Mouse (Mus musculus): ENCODE data around the gene Pde9a. TPM values are rescaled to one million over a fixed set of nuclear protein-coding genes. Genes with fewer than 3 reads are reported as not detected.

Gene Pde9a
- polyA plus RNA-seq (2014; fragmentation: Nextera tagmentation; extraction: Ambion mirVana), result 25.7 and 26.6 TPM in 2 replicates

DNA sequence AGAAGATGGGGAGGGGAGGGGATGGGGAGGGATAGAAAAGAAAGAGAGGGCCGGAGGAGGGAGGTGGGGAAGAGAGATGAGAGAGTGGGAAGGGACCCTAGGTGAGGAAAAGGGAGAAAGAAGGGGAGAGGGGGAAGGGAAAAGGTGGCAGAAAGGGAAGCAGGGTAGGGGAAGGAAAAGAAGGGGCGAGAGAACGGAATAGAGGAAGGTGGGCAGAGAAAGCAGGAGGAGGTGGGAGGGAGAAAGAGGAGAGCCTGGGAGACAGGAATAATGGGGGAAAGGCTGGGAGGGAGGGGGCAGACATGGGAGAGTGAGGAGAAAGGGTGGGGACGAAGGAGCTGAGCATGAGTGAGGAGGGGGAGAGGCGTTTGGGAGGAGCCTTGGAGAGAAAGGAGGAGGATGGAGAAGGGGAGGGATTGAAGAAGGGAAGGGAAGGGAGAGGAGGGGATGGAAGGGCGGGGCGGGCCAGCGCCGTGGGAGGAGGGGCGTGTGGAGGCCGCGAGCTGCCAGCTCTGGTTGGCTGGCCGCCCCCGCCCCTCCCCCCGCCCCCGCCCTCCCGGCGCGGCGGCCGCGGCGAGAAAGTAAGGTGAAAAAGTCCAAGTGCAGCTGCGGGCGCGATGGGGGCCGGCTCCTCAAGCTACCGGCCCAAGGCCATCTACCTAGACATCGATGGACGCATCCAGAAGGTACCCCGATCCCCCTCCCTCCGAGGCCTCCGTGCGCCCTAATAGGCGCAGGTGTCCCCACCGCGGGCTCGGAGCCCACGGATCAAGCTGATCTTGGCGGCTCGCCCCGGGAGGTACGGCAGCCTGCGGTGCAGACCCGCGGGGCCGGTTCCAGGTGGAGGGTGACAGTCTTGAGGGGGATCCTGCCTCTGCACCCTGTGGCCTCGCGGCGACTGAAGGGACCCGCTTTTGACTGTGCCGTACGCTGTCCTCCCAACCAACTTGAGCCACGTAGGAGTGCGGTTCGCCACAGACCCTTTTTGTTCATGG lies at the start of gene Pde9a:
Gene Pde9a, plus strand, starts transcription at position 540 of the 995 bp plus-strand sequence.
- H3K36me3 ChIP-seq (replicated peaks; ENCODE audit: control insufficient read depth, insufficient read depth, low read depth, low read length), result no peaks in the 10 kb centered on the region
- no peaks in the 10 kb centered on the region for H3K27me3 ChIP-seq (ENCODE audit: control insufficient read depth, insufficient read depth, low read length)
- ATAC-seq (replicated peaks; ENCODE audit: insufficient number of reproducible peaks, low FRiP score, low TSS enrichment, low read depth), result peak; percentile 76
- H3K4me2 ChIP-seq (ENCODE audit: low read depth, low read length), result peak within 1 kb of the TSS; percentile 72
- peak within 1 kb of the TSS; percentile 65 for H3K4me3 ChIP-seq (ENCODE audit: low read depth, low read length)
- H3K9ac ChIP-seq (replicated peaks; ENCODE audit: low read length), result peak within 1 kb of the TSS; percentile 58
- 0% methylated on average over 37 of the region's 56 CpGs for WGBS
- DNase-seq (ENCODE audit: low spot score), result peak; percentile 88
- H3K9me3 ChIP-seq (replicated peaks; ENCODE audit: control insufficient read depth, low read length), result no peaks in the 10 kb centered on the region
- peaks cover 4% of the 10 kb centered on the region for H3K4me1 ChIP-seq (ENCODE audit: control insufficient read depth, insufficient read depth, low read length)
- H3K27ac ChIP-seq (replicated peaks; ENCODE audit: low read depth, low read length), result peak within 1 kb of the TSS; percentile 36

DNA sequence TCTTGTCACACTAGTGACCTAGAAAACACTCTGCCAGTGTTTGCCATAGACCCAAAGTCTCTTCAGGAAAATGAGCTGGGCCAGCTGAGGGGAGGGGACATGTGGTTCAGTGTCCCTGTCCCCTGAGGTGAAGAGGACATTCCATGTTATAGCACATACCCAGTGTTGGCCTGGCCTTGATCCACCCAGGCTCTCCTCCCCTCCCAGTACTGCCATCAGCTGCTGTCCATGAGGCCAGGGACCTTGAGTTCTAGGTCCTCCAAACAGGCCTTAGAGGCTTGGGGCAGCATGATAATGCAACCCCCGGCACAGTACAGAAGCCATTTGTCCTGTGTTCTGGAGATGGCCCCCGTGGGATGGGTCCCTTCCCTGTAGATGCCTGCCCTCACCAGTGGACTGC lies 46.2 kb upstream of the Pde9a start:
- Histone ChIP-seq H3K9me3 (replicated peaks; ENCODE audit: control insufficient read depth, low read length) (no peaks in the 10 kb centered on the region), H3K27ac (replicated peaks; ENCODE audit: low read depth, low read length) (no peak overlapping the region), H3K4me2 (ENCODE audit: low read depth, low read length) (no peak overlapping the region), H3K27me3 (ENCODE audit: control insufficient read depth, insufficient read depth, low read length) (no peaks in the 10 kb centered on the region), H3K9ac (replicated peaks; ENCODE audit: low read length) (no peak overlapping the region), H3K36me3 (replicated peaks; ENCODE audit: control insufficient read depth, insufficient read depth, low read depth, low read length) (no peaks in the 10 kb centered on the region), H3K4me3 (ENCODE audit: low read depth, low read length) (no peak overlapping the region), H3K4me1 (ENCODE audit: control insufficient read depth, insufficient read depth, low read length) (no peaks in the 10 kb centered on the region)
- ATAC-seq (replicated peaks; ENCODE audit: insufficient number of reproducible peaks, low FRiP score, low TSS enrichment, low read depth) (no peak), DNase-seq (ENCODE audit: low spot score) (no peak)
- WGBS, result 88% methylated on average over 2 of the region's 2 CpGs

DNA sequence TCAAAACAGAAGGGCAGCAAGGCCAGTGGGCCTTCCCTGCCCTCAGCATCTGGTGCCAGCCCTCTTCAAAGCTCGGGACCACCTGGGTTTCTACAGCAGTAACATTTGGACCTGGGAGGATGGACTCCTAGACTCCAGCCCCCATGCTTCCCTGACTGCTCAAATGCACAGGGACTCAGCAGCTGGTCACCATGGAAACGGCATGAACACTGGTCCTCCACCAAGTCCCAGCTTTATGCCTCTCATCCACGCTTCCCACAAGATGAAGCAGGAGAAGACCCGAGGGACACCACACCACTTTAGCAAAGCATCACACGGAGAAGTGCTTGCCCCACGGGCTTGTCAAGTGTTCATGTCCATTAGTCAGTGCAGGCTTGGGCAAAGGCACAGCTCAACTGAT lies 43.8 kb upstream of the Pde9a start:
- WGBS, result 76% methylated on average over 6 of the region's 6 CpGs
- ATAC-seq (replicated peaks; ENCODE audit: insufficient number of reproducible peaks, low FRiP score, low TSS enrichment, low read depth), result no peak
- H3K36me3 ChIP-seq (replicated peaks; ENCODE audit: control insufficient read depth, insufficient read depth, low read depth, low read length), result no peaks in the 10 kb centered on the region
- H3K27ac ChIP-seq (replicated peaks; ENCODE audit: low read depth, low read length), result no peak overlapping the region
- DNase-seq (ENCODE audit: low spot score), result no peak
- H3K9me3 ChIP-seq (replicated peaks; ENCODE audit: control insufficient read depth, low read length), result no peaks in the 10 kb centered on the region
- H3K27me3 ChIP-seq (ENCODE audit: control insufficient read depth, insufficient read depth, low read length), result no peaks in the 10 kb centered on the region
- H3K4me1 ChIP-seq (ENCODE audit: control insufficient read depth, insufficient read depth, low read length), result no peaks in the 10 kb centered on the region
- H3K4me3 ChIP-seq (ENCODE audit: low read depth, low read length), result no peak overlapping the region
- H3K9ac ChIP-seq (replicated peaks; ENCODE audit: low read length), result no peak overlapping the region
- H3K4me2 ChIP-seq (ENCODE audit: low read depth, low read length), result no peak overlapping the region

DNA sequence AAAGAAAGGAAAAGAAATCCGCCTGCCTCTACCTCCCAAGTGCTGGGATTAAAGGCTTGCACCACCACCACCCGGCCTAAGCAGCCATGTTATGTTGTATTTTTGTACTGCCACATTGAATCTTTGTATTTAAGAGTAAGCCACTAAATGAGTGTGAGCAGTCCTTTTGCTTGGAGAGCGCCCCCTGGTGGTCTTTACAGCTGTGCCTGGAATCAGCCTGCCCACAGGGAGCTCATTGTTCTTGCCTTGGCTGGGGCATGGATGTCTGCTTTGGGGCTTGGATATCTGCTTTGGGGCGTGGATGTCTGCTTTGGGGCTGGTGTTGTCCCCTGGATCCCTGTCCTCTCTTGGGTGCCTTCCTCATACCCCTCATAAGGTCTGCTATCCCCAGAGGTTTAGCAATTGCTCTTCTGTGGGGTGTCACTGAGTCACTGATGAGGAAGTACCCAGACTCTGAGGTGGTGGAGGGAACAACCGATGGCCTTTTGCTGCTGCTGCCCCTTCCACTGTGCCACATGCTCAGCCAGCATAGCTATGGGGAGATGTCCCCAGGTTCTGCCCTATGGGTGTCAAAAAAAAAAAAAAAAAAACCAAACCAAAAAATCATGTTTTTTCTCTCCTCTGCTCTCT lies 41.7 kb upstream of the Pde9a start:
- DNase-seq (ENCODE audit: low spot score) (peak; percentile 86), ATAC-seq (replicated peaks; ENCODE audit: insufficient number of reproducible peaks, low FRiP score, low TSS enrichment, low read depth) (no peak)
- no peak overlapping the region for H3K9ac ChIP-seq (replicated peaks; ENCODE audit: low read length)
- no peaks in the 10 kb centered on the region for H3K9me3 ChIP-seq (replicated peaks; ENCODE audit: control insufficient read depth, low read length)
- no peaks in the 10 kb centered on the region for H3K27me3 ChIP-seq (ENCODE audit: control insufficient read depth, insufficient read depth, low read length)
- H3K27ac ChIP-seq (replicated peaks; ENCODE audit: low read depth, low read length), result no peak overlapping the region
- no peak overlapping the region for H3K4me3 ChIP-seq (ENCODE audit: low read depth, low read length)
- H3K36me3 ChIP-seq (replicated peaks; ENCODE audit: control insufficient read depth, insufficient read depth, low read depth, low read length), result no peaks in the 10 kb centered on the region
- WGBS, result 38% methylated on average over 5 of the region's 5 CpGs
- no peaks in the 10 kb centered on the region for H3K4me1 ChIP-seq (ENCODE audit: control insufficient read depth, insufficient read depth, low read length)
- H3K4me2 ChIP-seq (ENCODE audit: low read depth, low read length), result no peak overlapping the region

DNA sequence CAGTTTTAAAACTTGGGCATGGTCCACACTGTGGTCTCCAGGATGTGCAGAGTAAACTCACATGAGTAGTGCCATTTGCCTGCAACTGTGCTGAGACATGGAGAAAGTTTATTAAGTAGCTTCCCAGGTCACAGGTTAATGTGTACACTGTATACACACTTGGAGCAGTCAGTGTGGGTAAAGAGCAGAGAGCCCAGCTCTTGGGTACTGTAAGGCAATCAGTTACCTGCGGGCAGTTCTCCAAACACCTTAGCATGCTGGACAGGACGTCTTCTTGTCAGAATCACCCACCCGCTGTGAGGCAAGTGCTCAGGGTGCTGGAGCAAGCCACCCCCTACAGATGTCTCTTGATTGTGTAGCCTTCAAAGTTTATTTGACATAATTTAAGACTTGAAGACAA lies 41.2 kb upstream of the Pde9a start:
- Histone ChIP-seq H3K9me3 (replicated peaks; ENCODE audit: control insufficient read depth, low read length) (no peaks in the 10 kb centered on the region), H3K4me1 (ENCODE audit: control insufficient read depth, insufficient read depth, low read length) (no peaks in the 10 kb centered on the region), H3K9ac (replicated peaks; ENCODE audit: low read length) (no peak overlapping the region), H3K27me3 (ENCODE audit: control insufficient read depth, insufficient read depth, low read length) (no peaks in the 10 kb centered on the region), H3K4me2 (ENCODE audit: low read depth, low read length) (no peak overlapping the region), H3K36me3 (replicated peaks; ENCODE audit: control insufficient read depth, insufficient read depth, low read depth, low read length) (no peaks in the 10 kb centered on the region), H3K27ac (replicated peaks; ENCODE audit: low read depth, low read length) (no peak overlapping the region), H3K4me3 (ENCODE audit: low read depth, low read length) (no peak overlapping the region)
- 89% methylated on average over 3 of the region's 3 CpGs for WGBS
- DNase-seq (ENCODE audit: low spot score), result no peak
- no peak for ATAC-seq (replicated peaks; ENCODE audit: insufficient number of reproducible peaks, low FRiP score, low TSS enrichment, low read depth)

DNA sequence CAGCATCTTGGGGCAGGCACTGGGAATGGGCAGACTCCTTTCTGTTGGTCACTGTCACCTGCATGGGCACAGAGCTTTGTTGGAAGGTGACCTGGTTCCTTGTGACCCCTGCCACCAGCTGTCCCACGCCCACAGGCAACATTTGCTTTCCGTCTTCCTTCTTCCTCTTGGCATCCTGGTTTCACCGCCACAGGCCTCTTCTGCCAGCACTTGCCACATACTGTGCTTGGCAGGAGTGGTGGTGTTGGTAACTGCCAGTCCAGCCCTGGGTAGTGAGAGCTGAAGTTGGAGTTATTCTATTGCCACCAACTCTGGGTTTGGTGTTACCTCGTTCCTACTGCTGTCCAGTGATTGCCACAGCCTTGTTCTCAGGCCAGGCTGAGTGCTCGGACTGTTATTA lies 37.9 kb upstream of the Pde9a start:
- Histone ChIP-seq H3K9ac (replicated peaks; ENCODE audit: low read length) (no peak overlapping the region), H3K4me1 (ENCODE audit: control insufficient read depth, insufficient read depth, low read length) (no peaks in the 10 kb centered on the region), H3K4me3 (ENCODE audit: low read depth, low read length) (no peak overlapping the region), H3K9me3 (replicated peaks; ENCODE audit: control insufficient read depth, low read length) (no peaks in the 10 kb centered on the region), H3K4me2 (ENCODE audit: low read depth, low read length) (no peak overlapping the region), H3K27me3 (ENCODE audit: control insufficient read depth, insufficient read depth, low read length) (no peaks in the 10 kb centered on the region), H3K36me3 (replicated peaks; ENCODE audit: control insufficient read depth, insufficient read depth, low read depth, low read length) (no peaks in the 10 kb centered on the region), H3K27ac (replicated peaks; ENCODE audit: low read depth, low read length) (no peak overlapping the region)
- WGBS, result 82% methylated on average over 5 of the region's 5 CpGs
- no peak for DNase-seq (ENCODE audit: low spot score)
- ATAC-seq (replicated peaks; ENCODE audit: insufficient number of reproducible peaks, low FRiP score, low TSS enrichment, low read depth), result no peak

DNA sequence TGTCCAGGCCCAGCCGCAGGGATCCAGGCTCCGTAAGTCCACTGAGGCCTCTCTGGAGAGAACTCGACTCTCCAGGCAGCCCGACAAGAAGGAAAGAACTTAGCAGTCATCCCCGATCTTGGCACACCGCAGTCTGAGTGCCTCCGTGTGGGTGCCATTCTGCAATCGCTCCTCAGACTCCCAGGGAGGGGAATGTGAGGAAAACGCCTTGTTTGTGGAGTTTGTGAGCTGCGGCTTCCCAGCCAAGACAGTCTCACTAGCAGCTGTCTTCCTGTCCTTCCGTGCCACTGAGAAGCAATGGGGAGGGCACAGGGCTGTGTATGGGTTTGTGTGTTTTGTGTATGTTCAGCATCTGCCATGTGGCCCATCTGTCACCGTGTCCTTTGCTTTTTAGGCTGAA lies 36.6 kb upstream of the Pde9a start:
- Histone ChIP-seq H3K27ac (replicated peaks; ENCODE audit: low read depth, low read length) (no peak overlapping the region), H3K4me3 (ENCODE audit: low read depth, low read length) (no peak overlapping the region), H3K9ac (replicated peaks; ENCODE audit: low read length) (no peak overlapping the region), H3K9me3 (replicated peaks; ENCODE audit: control insufficient read depth, low read length) (no peaks in the 10 kb centered on the region), H3K4me2 (ENCODE audit: low read depth, low read length) (no peak overlapping the region), H3K27me3 (ENCODE audit: control insufficient read depth, insufficient read depth, low read length) (no peaks in the 10 kb centered on the region), H3K4me1 (ENCODE audit: control insufficient read depth, insufficient read depth, low read length) (no peaks in the 10 kb centered on the region), H3K36me3 (replicated peaks; ENCODE audit: control insufficient read depth, insufficient read depth, low read depth, low read length) (no peaks in the 10 kb centered on the region)
- ATAC-seq (replicated peaks; ENCODE audit: insufficient number of reproducible peaks, low FRiP score, low TSS enrichment, low read depth), result no peak
- no peak for DNase-seq (ENCODE audit: low spot score)
- WGBS, result 74% methylated on average over 12 of the region's 12 CpGs

DNA sequence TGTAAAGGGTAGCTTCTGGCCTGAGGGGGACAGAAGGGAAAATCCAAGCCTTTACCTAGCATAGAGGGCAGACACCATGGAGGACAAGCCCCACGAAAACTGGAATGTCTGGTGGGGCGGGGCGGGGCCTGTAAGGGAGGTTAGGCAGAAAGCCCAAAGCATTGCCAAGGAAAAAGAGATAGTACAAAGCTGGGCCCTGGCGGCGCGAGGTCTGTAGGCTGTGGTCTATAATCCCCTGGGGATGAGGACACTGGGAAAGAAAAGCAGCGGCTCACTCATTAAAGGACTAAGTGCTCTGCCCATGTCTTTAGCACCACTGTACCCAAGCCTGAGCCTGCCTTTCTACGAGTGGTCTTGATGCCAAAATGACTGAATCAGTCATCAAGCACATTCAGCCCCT lies 34.0 kb upstream of the Pde9a start:
- Histone ChIP-seq H3K9ac (replicated peaks; ENCODE audit: low read length) (no peak overlapping the region), H3K36me3 (replicated peaks; ENCODE audit: control insufficient read depth, insufficient read depth, low read depth, low read length) (no peaks in the 10 kb centered on the region), H3K27ac (replicated peaks; ENCODE audit: low read depth, low read length) (no peak overlapping the region), H3K4me1 (ENCODE audit: control insufficient read depth, insufficient read depth, low read length) (no peaks in the 10 kb centered on the region), H3K4me2 (ENCODE audit: low read depth, low read length) (no peak overlapping the region), H3K27me3 (ENCODE audit: control insufficient read depth, insufficient read depth, low read length) (no peaks in the 10 kb centered on the region), H3K4me3 (ENCODE audit: low read depth, low read length) (no peak overlapping the region), H3K9me3 (replicated peaks; ENCODE audit: control insufficient read depth, low read length) (no peaks in the 10 kb centered on the region)
- WGBS, result 59% methylated on average over 8 of the region's 8 CpGs
- no peak for ATAC-seq (replicated peaks; ENCODE audit: insufficient number of reproducible peaks, low FRiP score, low TSS enrichment, low read depth)
- DNase-seq (ENCODE audit: low spot score), result no peak

Measured in embryonic facial prominence, embryonic 11.5 days (tissue).